In genomic region chr1:135835716-135836483, GRCm38 (mm10) we compare ENCODE assay signal across 10 mouse cellular contexts. TPM values are rescaled to one million over a fixed set of nuclear protein-coding genes. Genes with fewer than 3 reads are reported as not detected.
DNase-seq lines count a peak whose midpoint lies in the region; ATAC-seq and TF ChIP-seq lines count a peak whose summit lies in the region.
"Had no signal": no experiment of that assay in that cellular context is flagged by ENCODE, and none has a peak within 500 bp of the region (broad histone marks: within the 10 kb centered on the region; RNA-seq: fewer than 3 reads in every experiment).

Tnnt2 (plus strand) TSS chr1:135836354.

- 43% methylated on average over 9 of the region's 9 CpGs for WGBS in lung, adult 2 months
- 44% methylated on average over 9 of the region's 9 CpGs for WGBS in embryonic facial prominence, embryonic 10.5 days
- 17% methylated on average over 9 of the region's 9 CpGs for WGBS in heart, embryonic 12.5 days
- WGBS in neural tube, embryonic 12.5 days, result 51% methylated on average over 9 of the region's 9 CpGs
- 60% methylated on average over 9 of the region's 9 CpGs for WGBS in hindbrain, embryonic 14.5 days

- H3K36me3 ChIP-seq in embryonic facial prominence, embryonic 10.5 days (replicated peaks), result no peaks in the 10 kb centered on the region
- peaks cover 19% of the 10 kb centered on the region for H3K36me3 ChIP-seq in heart, embryonic 12.5 days
- no peaks in the 10 kb centered on the region for H3K36me3 ChIP-seq in neural tube, embryonic 12.5 days
- H3K36me3 ChIP-seq in hindbrain, embryonic 14.5 days (replicated peaks; ENCODE audit: control insufficient read depth, insufficient read depth), result no peaks in the 10 kb centered on the region
- H3K36me3 ChIP-seq: forebrain, embryonic 12.5 days; midbrain, embryonic 10.5 days had no signal

- peak; percentile 80 for ATAC-seq in heart, embryonic 12.5 days (ENCODE audit: insufficient number of reproducible peaks, low FRiP score)
- no peak for ATAC-seq in neural tube, embryonic 12.5 days (ENCODE audit: low FRiP score, low read depth)
- ATAC-seq in hindbrain, embryonic 14.5 days (ENCODE audit: low FRiP score), result no peak
- ATAC-seq: Patski had no signal

- peak within 1 kb of the TSS; percentile 95 for H3K9ac ChIP-seq in heart, embryonic 12.5 days
- no peak within 1 kb of the TSS for H3K9ac ChIP-seq in neural tube, embryonic 12.5 days
- no peak within 1 kb of the TSS for H3K9ac ChIP-seq in hindbrain, embryonic 14.5 days
- H3K9ac ChIP-seq: forebrain, embryonic 12.5 days had no signal

- 0 out of 2 replicates have a peak within 1 kb of the TSS, but pooled peaks have one; percentile 15 for H3K27ac ChIP-seq in embryonic facial prominence, embryonic 10.5 days (replicated peaks)
- peak within 1 kb of the TSS; percentile 97 for H3K27ac ChIP-seq in heart, embryonic 12.5 days (ENCODE audit: poor library complexity, severe bottlenecking)
- H3K27ac ChIP-seq in neural tube, embryonic 12.5 days, result no peak within 1 kb of the TSS
- no peak within 1 kb of the TSS for H3K27ac ChIP-seq in hindbrain, embryonic 14.5 days
- H3K27ac ChIP-seq: forebrain, embryonic 12.5 days; midbrain, embryonic 10.5 days had no signal

- no peak for TF ChIP-seq CTCF in lung, adult 2 months (IDR thresholded peaks at IDR 0.05; ENCODE audit: insufficient read depth, low read length)

- TF ChIP-seq POLR2A in lung, adult 2 months (IDR thresholded peaks at IDR 0.05; ENCODE audit: borderline replicate concordance, extremely low read depth, low read depth, low read length), result no peak

- H3K4me3 ChIP-seq in lung, adult 2 months (replicated peaks; ENCODE audit: extremely low read depth, low read depth, low read length), result no peak within 1 kb of the TSS
- no peak within 1 kb of the TSS for H3K4me3 ChIP-seq in embryonic facial prominence, embryonic 10.5 days
- peak within 1 kb of the TSS; percentile 67 for H3K4me3 ChIP-seq in heart, embryonic 12.5 days
- no peak within 1 kb of the TSS for H3K4me3 ChIP-seq in neural tube, embryonic 12.5 days
- no peak within 1 kb of the TSS for H3K4me3 ChIP-seq in hindbrain, embryonic 14.5 days (replicated peaks; ENCODE audit: low read length)
- H3K4me3 ChIP-seq: forebrain, embryonic 12.5 days; midbrain, embryonic 10.5 days had no signal

- H3K9me3 ChIP-seq in embryonic facial prominence, embryonic 10.5 days, result no peaks in the 10 kb centered on the region
- no peaks in the 10 kb centered on the region for H3K9me3 ChIP-seq in heart, embryonic 12.5 days (replicated peaks)
- no peaks in the 10 kb centered on the region for H3K9me3 ChIP-seq in neural tube, embryonic 12.5 days
- H3K9me3 ChIP-seq in hindbrain, embryonic 14.5 days (ENCODE audit: control insufficient read depth, low read length), result no peaks in the 10 kb centered on the region
- H3K9me3 ChIP-seq: forebrain, embryonic 12.5 days; midbrain, embryonic 10.5 days had no signal

- 0 out of 2 replicates have a peak, but pooled peaks cover 7% of the 10 kb centered on the region for H3K27me3 ChIP-seq in embryonic facial prominence, embryonic 10.5 days (replicated peaks; ENCODE audit: low read depth, poor library complexity, severe bottlenecking)
- no peaks in the 10 kb centered on the region for H3K27me3 ChIP-seq in heart, embryonic 12.5 days (replicated peaks)
- H3K27me3 ChIP-seq in neural tube, embryonic 12.5 days (replicated peaks), result no peaks in the 10 kb centered on the region
- H3K27me3 ChIP-seq in hindbrain, embryonic 14.5 days (ENCODE audit: control insufficient read depth, insufficient read depth, low read length), result no peaks in the 10 kb centered on the region
- H3K27me3 ChIP-seq: forebrain, embryonic 12.5 days; Patski had no signal

- H3K4me2 ChIP-seq in heart, embryonic 12.5 days, result peak within 1 kb of the TSS; percentile 68
- H3K4me2 ChIP-seq in neural tube, embryonic 12.5 days (replicated peaks), result no peak within 1 kb of the TSS
- no peak within 1 kb of the TSS for H3K4me2 ChIP-seq in hindbrain, embryonic 14.5 days (replicated peaks)
- H3K4me2 ChIP-seq: forebrain, embryonic 12.5 days had no signal

- no peaks in the 10 kb centered on the region for H3K4me1 ChIP-seq in lung, adult 2 months (ENCODE audit: control insufficient read depth, insufficient read depth, low read length)
- peaks cover 39% of the 10 kb centered on the region for H3K4me1 ChIP-seq in embryonic facial prominence, embryonic 10.5 days
- peaks cover 72% of the 10 kb centered on the region for H3K4me1 ChIP-seq in heart, embryonic 12.5 days (replicated peaks)
- no peaks in the 10 kb centered on the region for H3K4me1 ChIP-seq in neural tube, embryonic 12.5 days
- no peaks in the 10 kb centered on the region for H3K4me1 ChIP-seq in hindbrain, embryonic 14.5 days (replicated peaks; ENCODE audit: control insufficient read depth, insufficient read depth, low read length)
- H3K4me1 ChIP-seq: forebrain, embryonic 12.5 days had no signal

- DNase-seq in lung, adult 2 months, result no peak
- no peak for DNase-seq in lung, postnatal 4 days
- no peak for DNase-seq in embryonic facial prominence, embryonic 10.5 days (ENCODE audit: low spot score)
- DNase-seq in thymus, postnatal 0 days (ENCODE audit: low spot score), result no peak
- no peak for DNase-seq in hindbrain, embryonic 14.5 days (ENCODE audit: low spot score)

RNA-seq across cellular contexts. Expression of gene Tnnt2, which starts in this region (rescaled TPM):
- 31.3 and 74.6 TPM in 2 replicates for polyA plus RNA-seq in lung, adult 2 months (2012; rRNA removed)
- 1.1 and 4.4 TPM in 2 replicates for polyA plus RNA-seq in embryonic facial prominence, embryonic 10.5 days (2016; fragmentation: Nextera tagmentation; extraction: Ambion mirVana)
- 5,319 and 5,490 TPM in 2 replicates for polyA plus RNA-seq in heart, embryonic 12.5 days (2016; fragmentation: Nextera tagmentation; extraction: Ambion mirVana)
- 13.3 and 19.4 TPM in 2 replicates for polyA plus RNA-seq in neural tube, embryonic 12.5 days (2016; fragmentation: Nextera tagmentation; extraction: Ambion mirVana)
- polyA plus RNA-seq in thymus, postnatal 0 days (2015; fragmentation: Nextera tagmentation; extraction: Ambion mirVana), result 3.2 and 3.6 TPM in 2 replicates
- 0.39 and 0.70 TPM in 2 replicates for polyA plus RNA-seq in hindbrain, embryonic 14.5 days (2014; fragmentation: Nextera tagmentation; extraction: Ambion mirVana)

Comparison
In these comparisons a context has a peak if more than half of its experiments do, and no peak if none do; other contexts are left out.
1. RNA of gene Tnnt2 (polyA plus RNA-seq): 5,319 to 5,490 TPM in heart, embryonic 12.5 days; 31.3 to 74.6 TPM in lung, adult 2 months, 13.3 to 19.4 TPM in neural tube, embryonic 12.5 days, 3.2 to 3.6 TPM in thymus, postnatal 0 days, 1.1 to 4.4 TPM in embryonic facial prominence, embryonic 10.5 days and 0.39 to 0.70 TPM in hindbrain, embryonic 14.5 days; every median in the first group is over 10 times any median in the second.
2. H3K27ac ChIP-seq: peak in embryonic facial prominence, embryonic 10.5 days (single experiment) and heart, embryonic 12.5 days (single experiment); none in neural tube, embryonic 12.5 days (single experiment) and hindbrain, embryonic 14.5 days (single experiment).